Mouse (Mus musculus) cortical plate, adult 2 months (tissue): ENCODE data around the gene Pfdn2. TPM values are rescaled to one million over a fixed set of nuclear protein-coding genes. Genes with fewer than 3 reads are reported as not detected.
A peak's percentile ranks its signal among the peaks of the same experiment; 100 is the strongest.
"Not testable (repeated sequence)": the region's sequence is repeated elsewhere in the genome, so short reads cannot be mapped to it uniquely, and the experiment has no call there.

Experiments
- H3K27ac ChIP-seq: fragments of 200-500 bp; 2 replicates; pipeline ENCODE4 v1.5.1; 2012; ENCODE audit warnings: low read length, control low read depth, inconsistent platforms; ENCODE audit not compliant: insufficient read depth
- H3K4me1 ChIP-seq: fragments of 200-500 bp; 2 replicates; pipeline ENCODE4 v1.6.1; 2011; ENCODE audit warnings: low read length; ENCODE audit not compliant: control insufficient read depth, insufficient read depth
- H3K4me3 ChIP-seq: fragments of 200-500 bp; 2 replicates; pipeline ENCODE4 v1.5.1; 2011; ENCODE audit warnings: mild to moderate bottlenecking, low read length, control low read depth; ENCODE audit not compliant: insufficient read depth
- CTCF ChIP-seq: fragments of 200-500 bp; IDR thresholded peaks from 2 replicates; pipeline ENCODE4 v1.5.1; 2011; ENCODE audit warnings: mild to moderate bottlenecking, control low read depth, low read length; ENCODE audit not compliant: insufficient read depth; ENCODE audit errors: extremely low read depth
- POLR2A ChIP-seq: fragments of 200-500 bp; IDR thresholded peaks from 2 replicates; pipeline ENCODE4 v1.6.1; 2011; ENCODE audit warnings: mild to moderate bottlenecking, low read length, control low read depth; ENCODE audit not compliant: insufficient read depth; ENCODE audit errors: extremely low read depth
- polyA plus RNA-seq: library from polyadenylated mRNA; depleted of rRNA; stranded (reverse); fragments of >200 nt; gene quantifications from 2 replicates; pipeline ENCODE4 v1.2.3, GENCODE M21; 2012; rRNA removed

The Pfdn2 gene
- 138 and 141 TPM in 2 replicates for polyA plus RNA-seq

- peak within 1 kb of the TSS; percentile 17; the same call in 1 of the 2 replicates for H3K27ac ChIP-seq
- H3K4me3 ChIP-seq, result peak within 1 kb of the TSS; percentile 85
- peak; percentile 88 for TF ChIP-seq POLR2A
- TF ChIP-seq CTCF, result no peak
- H3K4me1 ChIP-seq, result peaks cover 5% of the 10 kb centered on the region
These were observed at the start of gene Pfdn2, which contains the start of gene Nit1 for GRCm38 (mm10) chr1:171345225-171346094. Gene Pfdn2, plus strand, starts transcription at chr1:171345670. Gene Nit1, minus strand, starts transcription at chr1:171345646.

- H3K27ac ChIP-seq, result no peak overlapping the region
- no peaks in the 10 kb centered on the region for H3K4me1 ChIP-seq
- no peak overlapping the region for H3K4me3 ChIP-seq
- no peak for TF ChIP-seq CTCF
- no peak for TF ChIP-seq POLR2A
These were observed 47.2 kb upstream of the Pfdn2 start for GRCm38 (mm10) chr1:171298226-171298625.

- not testable (repeated sequence) for H3K4me3 ChIP-seq, H3K4me1 ChIP-seq, H3K27ac ChIP-seq
These were observed 39.3 kb upstream of the Pfdn2 start for GRCm38 (mm10) chr1:171306157-171306556.

GRCm38 (mm10) chr1:171309321-171309720 lies 36.1 kb upstream of the Pfdn2 start:
- no peak overlapping the region for H3K27ac ChIP-seq
- TF ChIP-seq POLR2A, result no peak
- no peak for TF ChIP-seq CTCF
- no peaks in the 10 kb centered on the region; the same call in 1 of the 2 replicates for H3K4me1 ChIP-seq
- no peak overlapping the region for H3K4me3 ChIP-seq

- Histone ChIP-seq H3K4me1 (no peaks in the 10 kb centered on the region), H3K4me3 (no peak overlapping the region), H3K27ac (no peak overlapping the region)
- TF ChIP-seq POLR2A, result no peak
- no peak for TF ChIP-seq CTCF
These were observed 25.7 kb upstream of the Pfdn2 start for GRCm38 (mm10) chr1:171319748-171320147.

GRCm38 (mm10) chr1:171320151-171320550 lies 25.3 kb upstream of the Pfdn2 start:
- no peak overlapping the region for H3K4me3 ChIP-seq
- H3K4me1 ChIP-seq, result no peaks in the 10 kb centered on the region
- no peak overlapping the region for H3K27ac ChIP-seq
- no peak for TF ChIP-seq POLR2A
- no peak for TF ChIP-seq CTCF

GRCm38 (mm10) chr1:171321415-171321814 lies 24.1 kb upstream of the Pfdn2 start:
- Histone ChIP-seq H3K4me1 (no peaks in the 10 kb centered on the region), H3K27ac (no peak overlapping the region), H3K4me3 (no peak overlapping the region)
- TF ChIP-seq POLR2A, result no peak
- TF ChIP-seq CTCF, result no peak

- Histone ChIP-seq H3K27ac (no peak overlapping the region), H3K4me3 (no peak overlapping the region), H3K4me1 (no peaks in the 10 kb centered on the region)
- TF ChIP-seq POLR2A, result no peak
- no peak for TF ChIP-seq CTCF
These were observed 23.5 kb upstream of the Pfdn2 start for GRCm38 (mm10) chr1:171322012-171322411.

GRCm38 (mm10) chr1:171325571-171325970 lies 19.9 kb upstream of the Pfdn2 start:
- Histone ChIP-seq H3K27ac (no peak overlapping the region), H3K4me1 (peaks cover 4% of the 10 kb centered on the region), H3K4me3 (no peak overlapping the region)
- no peak for TF ChIP-seq POLR2A
- no peak for TF ChIP-seq CTCF

GRCm38 (mm10) chr1:171326588-171326987 lies 18.9 kb upstream of the Pfdn2 start:
- H3K27ac ChIP-seq, H3K4me1 ChIP-seq, H3K4me3 ChIP-seq: not testable (repeated sequence)
